Mouse (Mus musculus): ENCODE results near the gene Efna5. TPM values are rescaled to one million over a fixed set of nuclear protein-coding genes. Genes with fewer than 3 reads are reported as not detected.

Efna5 gene
- polyA plus RNA-seq, 1 experiment from 2014 or later, result 20.2 TPM

GRCm38 (mm10) chr17:62775401-62775800 is 105.7 kb downstream of the Efna5 start:
- Histone ChIP-seq H3K4me1 (ENCODE audit: control insufficient read depth, insufficient read depth, low read length) (peaks cover 21% of the 10 kb centered on the region), H3K27me3 (replicated peaks; ENCODE audit: control insufficient read depth, insufficient read depth, low read length) (no peaks in the 10 kb centered on the region), H3K4me3 (ENCODE audit: low read length) (no peak overlapping the region), H3K4me2 (ENCODE audit: low read depth, low read length) (no peak overlapping the region), H3K9me3 (ENCODE audit: control insufficient read depth, low read length) (no peaks in the 10 kb centered on the region), H3K27ac (ENCODE audit: low read length) (peak overlapping the region; percentile 39), H3K9ac (ENCODE audit: low read depth, low read length) (no peak overlapping the region), H3K36me3 (ENCODE audit: control insufficient read depth, insufficient read depth, low read length) (no peaks in the 10 kb centered on the region)
- ATAC-seq, result no peak
- 79% methylated on average over 5 of the region's 5 CpGs for WGBS

GRCm38 (mm10) chr17:62774749-62775148 is 106.4 kb downstream of the Efna5 start:
- no peak overlapping the region for H3K27ac ChIP-seq (ENCODE audit: low read length)
- 79% methylated on average over 7 of the region's 7 CpGs for WGBS
- no peak for ATAC-seq

GRCm38 (mm10) chr17:62766705-62767104 is 114.4 kb downstream of the Efna5 start:
- no peak overlapping the region for H3K27ac ChIP-seq (ENCODE audit: low read length)
- H3K4me3 ChIP-seq (ENCODE audit: low read length), result no peak overlapping the region
- H3K4me1 ChIP-seq (ENCODE audit: control insufficient read depth, insufficient read depth, low read length), result no peaks in the 10 kb centered on the region
- H3K4me2 ChIP-seq (ENCODE audit: low read depth, low read length), result no peak overlapping the region
- no peak for ATAC-seq
- no peaks in the 10 kb centered on the region for H3K36me3 ChIP-seq (ENCODE audit: control insufficient read depth, insufficient read depth, low read length)
- WGBS, result 72% methylated on average over 4 of the region's 4 CpGs
- H3K27me3 ChIP-seq (replicated peaks; ENCODE audit: control insufficient read depth, insufficient read depth, low read length), result no peaks in the 10 kb centered on the region
- no peak overlapping the region for H3K9ac ChIP-seq (ENCODE audit: low read depth, low read length)
- H3K9me3 ChIP-seq (ENCODE audit: control insufficient read depth, low read length), result no peaks in the 10 kb centered on the region

More at GRCm38 (mm10) chr17:62774749-62775148, 106.4 kb downstream of the Efna5 start:
- Histone ChIP-seq H3K9ac (ENCODE audit: low read depth, low read length) (no peak overlapping the region), H3K4me1 (ENCODE audit: control insufficient read depth, insufficient read depth, low read length) (peaks cover 21% of the 10 kb centered on the region), H3K36me3 (ENCODE audit: control insufficient read depth, insufficient read depth, low read length) (no peaks in the 10 kb centered on the region), H3K27me3 (replicated peaks; ENCODE audit: control insufficient read depth, insufficient read depth, low read length) (no peaks in the 10 kb centered on the region), H3K4me3 (ENCODE audit: low read length) (no peak overlapping the region), H3K9me3 (ENCODE audit: control insufficient read depth, low read length) (no peaks in the 10 kb centered on the region), H3K4me2 (ENCODE audit: low read depth, low read length) (no peak overlapping the region)

GRCm38 (mm10) chr17:62765165-62765564 is 116.0 kb downstream of the Efna5 start:
- WGBS, result 53% methylated on average over 4 of the region's 4 CpGs
- no peaks in the 10 kb centered on the region for H3K36me3 ChIP-seq (ENCODE audit: control insufficient read depth, insufficient read depth, low read length)

GRCm38 (mm10) chr17:62756951-62757350 is 124.2 kb downstream of the Efna5 start:
- Histone ChIP-seq H3K4me3 (ENCODE audit: low read length) (no peak overlapping the region), H3K27ac (ENCODE audit: low read length) (no peak overlapping the region), H3K9me3 (ENCODE audit: control insufficient read depth, low read length) (no peaks in the 10 kb centered on the region), H3K4me2 (ENCODE audit: low read depth, low read length) (no peak overlapping the region), H3K9ac (ENCODE audit: low read depth, low read length) (no peak overlapping the region), H3K36me3 (ENCODE audit: control insufficient read depth, insufficient read depth, low read length) (no peaks in the 10 kb centered on the region), H3K4me1 (ENCODE audit: control insufficient read depth, insufficient read depth, low read length) (no peaks in the 10 kb centered on the region; the same call in 1 of the 2 replicates), H3K27me3 (replicated peaks; ENCODE audit: control insufficient read depth, insufficient read depth, low read length) (no peaks in the 10 kb centered on the region)
- 78% methylated on average over 3 of the region's 3 CpGs for WGBS
- no peak for ATAC-seq

More at GRCm38 (mm10) chr17:62765165-62765564, 116.0 kb downstream of the Efna5 start:
- Histone ChIP-seq H3K4me2 (ENCODE audit: low read depth, low read length) (no peak overlapping the region), H3K9me3 (ENCODE audit: control insufficient read depth, low read length) (no peaks in the 10 kb centered on the region), H3K27ac (ENCODE audit: low read length) (no peak overlapping the region), H3K4me3 (ENCODE audit: low read length) (no peak overlapping the region), H3K9ac (ENCODE audit: low read depth, low read length) (no peak overlapping the region), H3K27me3 (replicated peaks; ENCODE audit: control insufficient read depth, insufficient read depth, low read length) (no peaks in the 10 kb centered on the region), H3K4me1 (ENCODE audit: control insufficient read depth, insufficient read depth, low read length) (no peaks in the 10 kb centered on the region; the same call in 1 of the 2 replicates)
- no peak for ATAC-seq

- Histone ChIP-seq H3K9me3 (ENCODE audit: control insufficient read depth, low read length) (no peaks in the 10 kb centered on the region), H3K4me3 (ENCODE audit: low read length) (no peak overlapping the region), H3K36me3 (ENCODE audit: control insufficient read depth, insufficient read depth, low read length) (no peaks in the 10 kb centered on the region), H3K27me3 (replicated peaks; ENCODE audit: control insufficient read depth, insufficient read depth, low read length) (no peaks in the 10 kb centered on the region), H3K4me1 (ENCODE audit: control insufficient read depth, insufficient read depth, low read length) (no peaks in the 10 kb centered on the region), H3K4me2 (ENCODE audit: low read depth, low read length) (no peak overlapping the region), H3K9ac (ENCODE audit: low read depth, low read length) (no peak overlapping the region), H3K27ac (ENCODE audit: low read length) (no peak overlapping the region)
- ATAC-seq, result no peak
- WGBS, result 96% methylated on average over 2 of the region's 2 CpGs
Measured at GRCm38 (mm10) chr17:62755635-62756034, 125.5 kb downstream of the Efna5 start.

GRCm38 (mm10) chr17:62754638-62755037 is 126.5 kb downstream of the Efna5 start:
- Histone ChIP-seq H3K36me3 (ENCODE audit: control insufficient read depth, insufficient read depth, low read length) (no peaks in the 10 kb centered on the region), H3K9ac (ENCODE audit: low read depth, low read length) (no peak overlapping the region), H3K4me1 (ENCODE audit: control insufficient read depth, insufficient read depth, low read length) (no peaks in the 10 kb centered on the region), H3K4me2 (ENCODE audit: low read depth, low read length) (no peak overlapping the region), H3K27me3 (replicated peaks; ENCODE audit: control insufficient read depth, insufficient read depth, low read length) (no peaks in the 10 kb centered on the region), H3K9me3 (ENCODE audit: control insufficient read depth, low read length) (no peaks in the 10 kb centered on the region), H3K4me3 (ENCODE audit: low read length) (no peak overlapping the region), H3K27ac (ENCODE audit: low read length) (no peak overlapping the region)
- ATAC-seq, result no peak
- WGBS, result 84% methylated on average over 4 of the region's 4 CpGs

- Histone ChIP-seq H3K27me3 (replicated peaks; ENCODE audit: control insufficient read depth, insufficient read depth, low read length) (0 out of 2 replicates have a peak, but pooled peaks cover 2% of the 10 kb centered on the region), H3K27ac (ENCODE audit: low read length) (no peak overlapping the region), H3K4me1 (ENCODE audit: control insufficient read depth, insufficient read depth, low read length) (0 out of 2 replicates have a peak, but pooled peaks cover 4% of the 10 kb centered on the region), H3K36me3 (ENCODE audit: control insufficient read depth, insufficient read depth, low read length) (no peaks in the 10 kb centered on the region), H3K4me2 (ENCODE audit: low read depth, low read length) (no peak overlapping the region), H3K9me3 (ENCODE audit: control insufficient read depth, low read length) (no peaks in the 10 kb centered on the region), H3K4me3 (ENCODE audit: low read length) (no peak overlapping the region), H3K9ac (ENCODE audit: low read depth, low read length) (no peak overlapping the region)
- ATAC-seq, result peak; percentile 54
- WGBS, result 61% methylated on average over 2 of the region's 2 CpGs
Measured at GRCm38 (mm10) chr17:62752381-62752889, 128.7 kb downstream of the Efna5 start.

GRCm38 (mm10) chr17:62750647-62751046 is 130.5 kb downstream of the Efna5 start:
- H3K9me3 ChIP-seq (ENCODE audit: control insufficient read depth, low read length), result no peaks in the 10 kb centered on the region
- no peak overlapping the region for H3K27ac ChIP-seq (ENCODE audit: low read length)
- no peak overlapping the region for H3K4me3 ChIP-seq (ENCODE audit: low read length)
- 0 out of 2 replicates have a peak, but pooled peaks cover 2% of the 10 kb centered on the region for H3K27me3 ChIP-seq (replicated peaks; ENCODE audit: control insufficient read depth, insufficient read depth, low read length)
- ATAC-seq, result no peak
- no peak overlapping the region for H3K9ac ChIP-seq (ENCODE audit: low read depth, low read length)
- WGBS, result 69% methylated on average over 3 of the region's 3 CpGs
- no peaks in the 10 kb centered on the region for H3K36me3 ChIP-seq (ENCODE audit: control insufficient read depth, insufficient read depth, low read length)
- H3K4me2 ChIP-seq (ENCODE audit: low read depth, low read length), result no peak overlapping the region
- H3K4me1 ChIP-seq (ENCODE audit: control insufficient read depth, insufficient read depth, low read length), result 0 out of 2 replicates have a peak, but pooled peaks cover 4% of the 10 kb centered on the region
